Mouse (Mus musculus): Measurements from ENCODE around the gene Zfr2. TPM values are rescaled to one million over a fixed set of nuclear protein-coding genes. Genes with fewer than 3 reads are reported as not detected.
A peak's percentile ranks its signal among the peaks of the same experiment; 100 is the strongest.
"Not testable (repeated sequence)": the region's sequence is repeated elsewhere in the genome, so short reads cannot be mapped to it uniquely, and the experiment has no call there.

Zfr2 gene
- polyA plus RNA-seq, 1 experiment from 2014 or later = 4.1 TPM

DNA sequence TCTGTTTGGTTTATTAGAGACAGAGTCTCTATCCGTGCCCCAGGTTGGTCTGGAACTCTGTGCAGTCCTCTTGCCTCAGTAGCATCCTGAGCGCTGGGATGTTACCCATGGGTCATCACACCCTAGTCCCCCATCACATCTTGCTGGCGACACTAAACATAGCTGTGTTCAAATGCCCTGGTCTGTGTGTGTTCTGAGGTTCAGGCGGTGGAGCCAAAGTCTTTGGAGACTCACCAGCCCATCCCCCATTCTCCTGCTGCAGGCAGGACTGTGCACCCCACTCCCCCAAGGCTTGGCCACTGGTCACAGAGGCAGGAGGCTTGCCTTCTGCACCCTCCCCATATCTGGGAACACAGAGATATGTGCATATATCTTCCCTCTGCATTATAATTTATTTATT, 28.8 kb upstream of the Zfr2 start:
- peak overlapping the region; percentile 96 for H3K27ac ChIP-seq (replicated peaks)
- no peak overlapping the region for H3K4me2 ChIP-seq
- H3K27me3 ChIP-seq (replicated peaks) = no peaks in the 10 kb centered on the region
- no peak for ATAC-seq (ENCODE audit: extremely low read depth, insufficient number of reproducible peaks, low FRiP score, low TSS enrichment)
- peaks cover 51% of the 10 kb centered on the region for H3K4me1 ChIP-seq
- H3K9me3 ChIP-seq = no peaks in the 10 kb centered on the region
- no peak overlapping the region for H3K9ac ChIP-seq
- 61% methylated on average over 4 of the region's 4 CpGs for whole genome bisulfite sequencing
- H3K4me3 ChIP-seq = no peak overlapping the region
- no peaks in the 10 kb centered on the region for H3K36me3 ChIP-seq

DNA sequence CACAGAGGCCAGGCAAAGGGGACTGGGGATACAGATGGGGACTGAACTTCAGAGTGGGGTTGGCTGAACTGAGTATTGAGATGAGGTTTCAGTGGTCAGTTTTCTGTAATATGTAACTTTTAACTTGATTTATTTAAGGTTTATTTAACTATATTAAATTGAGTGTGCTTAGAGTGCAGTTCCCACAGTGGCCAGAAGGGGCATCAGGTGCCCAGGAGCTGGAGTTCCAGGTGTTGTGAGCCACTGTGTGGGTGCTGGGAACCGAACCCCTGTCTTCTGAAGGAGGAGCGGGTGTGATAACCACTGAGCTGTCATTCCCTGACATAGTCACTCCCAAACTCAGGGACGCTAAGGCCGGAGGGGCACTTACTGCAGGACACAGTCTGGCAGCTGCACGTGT, 22.8 kb upstream of the Zfr2 start:
- ATAC-seq (ENCODE audit: extremely low read depth, insufficient number of reproducible peaks, low FRiP score, low TSS enrichment) = no peak
- Histone ChIP-seq H3K36me3 (no peaks in the 10 kb centered on the region), H3K4me3 (no peak overlapping the region), H3K9me3 (peaks cover 5% of the 10 kb centered on the region; the same call in 1 of the 2 replicates), H3K4me2 (no peak overlapping the region), H3K27ac (replicated peaks) (no peak overlapping the region), H3K27me3 (replicated peaks) (no peaks in the 10 kb centered on the region; the same call in 1 of the 2 replicates), H3K9ac (no peak overlapping the region), H3K4me1 (no peaks in the 10 kb centered on the region)
- WGBS = 91% methylated on average over 5 of the region's 5 CpGs

DNA sequence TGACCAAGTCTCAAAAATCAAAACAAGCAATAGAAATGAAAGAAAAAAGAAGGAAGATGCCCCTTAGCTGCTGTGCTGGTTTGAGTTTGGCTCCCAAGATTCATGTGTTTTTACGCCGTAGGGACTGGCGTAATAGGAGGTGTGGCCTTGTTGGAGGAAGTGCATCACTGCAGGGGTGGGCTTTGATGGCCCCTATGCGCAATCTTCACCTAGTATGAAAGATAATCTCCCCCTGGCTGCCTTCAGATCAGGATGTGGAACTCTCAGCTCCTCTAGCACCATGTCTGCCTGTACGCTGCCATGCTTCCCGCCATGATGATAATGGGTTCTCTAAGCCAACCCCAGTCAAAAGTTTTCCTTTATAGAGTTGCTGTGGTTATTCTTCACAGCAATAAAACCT, 16.7 kb upstream of the Zfr2 start:
- no peak overlapping the region for H3K4me2 ChIP-seq

DNA sequence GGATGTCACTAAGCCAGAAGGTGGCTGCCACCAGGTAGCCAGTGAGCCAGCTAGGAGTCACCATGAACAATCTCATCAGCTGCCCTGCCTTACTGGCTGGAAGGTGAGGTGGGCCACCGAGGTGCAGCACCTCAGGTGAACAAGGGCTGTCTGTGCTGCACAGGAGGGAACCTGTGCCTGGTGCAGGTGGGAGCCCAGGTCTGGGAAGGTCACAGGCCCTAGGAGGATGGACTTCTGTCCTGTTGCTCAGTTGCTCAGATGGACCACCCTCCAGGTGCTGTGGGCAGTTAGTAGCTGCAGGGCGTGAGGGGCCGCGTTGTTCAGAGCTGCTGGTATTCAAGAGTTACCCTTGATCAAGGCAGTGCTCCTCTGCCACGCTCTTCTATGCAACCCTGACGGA, 16.1 kb upstream of the Zfr2 start:
- Histone ChIP-seq H3K9ac (no peak overlapping the region), H3K9me3 (peaks cover 5% of the 10 kb centered on the region; the same call in 1 of the 2 replicates), H3K27ac (replicated peaks) (no peak overlapping the region), H3K4me1 (no peaks in the 10 kb centered on the region), H3K27me3 (replicated peaks) (peaks cover 21% of the 10 kb centered on the region), H3K4me3 (no peak overlapping the region), H3K4me2 (no peak overlapping the region), H3K36me3 (no peaks in the 10 kb centered on the region)
- 79% methylated on average over 6 of the region's 6 CpGs for WGBS
- ATAC-seq (ENCODE audit: extremely low read depth, insufficient number of reproducible peaks, low FRiP score, low TSS enrichment) = no peak

More for the DNA sequence above, 16.7 kb upstream of the Zfr2 start:
- no peaks in the 10 kb centered on the region for H3K4me1 ChIP-seq
- H3K9me3 ChIP-seq = peaks cover 5% of the 10 kb centered on the region; the same call in 1 of the 2 replicates
- H3K36me3 ChIP-seq = no peaks in the 10 kb centered on the region
- H3K27me3 ChIP-seq (replicated peaks) = peaks cover 21% of the 10 kb centered on the region
- H3K4me3 ChIP-seq = no peak overlapping the region
- no peak overlapping the region for H3K9ac ChIP-seq
- no peak for ATAC-seq (ENCODE audit: extremely low read depth, insufficient number of reproducible peaks, low FRiP score, low TSS enrichment)
- WGBS = 77% methylated on average over 6 of the region's 6 CpGs
- H3K27ac ChIP-seq (replicated peaks) = no peak overlapping the region

DNA sequence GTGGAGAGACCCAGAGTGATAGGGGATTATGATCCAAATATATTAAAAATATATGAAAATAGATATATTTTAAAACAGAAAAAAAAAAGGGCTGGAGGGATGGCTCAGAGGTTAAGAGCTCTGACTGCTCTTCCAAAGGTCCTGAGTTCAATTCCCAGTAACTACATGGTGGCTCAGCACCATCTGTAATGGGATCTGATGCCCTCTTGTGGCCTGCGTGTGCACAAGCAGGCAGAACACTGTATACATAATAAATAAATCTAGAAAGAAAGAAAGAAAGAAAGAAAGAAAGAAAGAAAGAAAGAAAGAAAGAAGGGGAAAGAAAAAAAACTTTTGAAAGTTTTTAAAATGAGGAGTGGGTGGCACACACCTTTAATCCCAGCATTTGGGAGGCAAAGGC, 15.7 kb upstream of the Zfr2 start:
- H3K27ac ChIP-seq (replicated peaks); H3K4me3 ChIP-seq; H3K9ac ChIP-seq; ATAC-seq (ENCODE audit: extremely low read depth, insufficient number of reproducible peaks, low FRiP score, low TSS enrichment); H3K4me2 ChIP-seq; H3K36me3 ChIP-seq; H3K9me3 ChIP-seq; H3K4me1 ChIP-seq: not testable (repeated sequence)
- peaks cover 21% of the 10 kb centered on the region for H3K27me3 ChIP-seq (replicated peaks)
- WGBS = 19% methylated on average over 1 of the region's 1 CpGs

DNA sequence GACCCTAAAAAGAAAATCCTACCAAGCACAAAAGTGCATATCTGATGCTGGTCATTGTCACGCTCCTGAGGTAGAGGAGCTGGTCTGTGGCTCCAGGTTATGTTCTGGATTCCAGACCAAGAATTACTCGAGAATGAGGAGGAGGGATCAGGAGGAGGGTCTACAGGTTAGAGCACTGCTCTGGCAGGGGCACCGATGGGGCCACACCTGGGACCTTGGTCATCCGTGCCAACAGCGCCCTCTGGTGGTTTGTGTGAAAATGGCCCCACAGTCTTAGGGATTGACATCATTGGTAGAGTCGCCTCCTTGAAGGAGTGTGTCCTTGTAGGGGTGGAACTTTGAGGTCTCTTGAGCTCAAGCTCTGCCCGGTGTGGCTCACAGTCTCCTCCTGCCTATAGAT, 15.0 kb upstream of the Zfr2 start:
- H3K9me3 ChIP-seq = no peaks in the 10 kb centered on the region
- no peaks in the 10 kb centered on the region for H3K36me3 ChIP-seq
- H3K27ac ChIP-seq (replicated peaks) = no peak overlapping the region
- H3K27me3 ChIP-seq (replicated peaks) = peaks cover 21% of the 10 kb centered on the region
- 27% methylated on average over 7 of the region's 7 CpGs for WGBS
- no peaks in the 10 kb centered on the region for H3K4me1 ChIP-seq
- no peak for ATAC-seq (ENCODE audit: extremely low read depth, insufficient number of reproducible peaks, low FRiP score, low TSS enrichment)
- no peak overlapping the region for H3K9ac ChIP-seq
- no peak overlapping the region for H3K4me3 ChIP-seq
- H3K4me2 ChIP-seq = no peak overlapping the region

DNA sequence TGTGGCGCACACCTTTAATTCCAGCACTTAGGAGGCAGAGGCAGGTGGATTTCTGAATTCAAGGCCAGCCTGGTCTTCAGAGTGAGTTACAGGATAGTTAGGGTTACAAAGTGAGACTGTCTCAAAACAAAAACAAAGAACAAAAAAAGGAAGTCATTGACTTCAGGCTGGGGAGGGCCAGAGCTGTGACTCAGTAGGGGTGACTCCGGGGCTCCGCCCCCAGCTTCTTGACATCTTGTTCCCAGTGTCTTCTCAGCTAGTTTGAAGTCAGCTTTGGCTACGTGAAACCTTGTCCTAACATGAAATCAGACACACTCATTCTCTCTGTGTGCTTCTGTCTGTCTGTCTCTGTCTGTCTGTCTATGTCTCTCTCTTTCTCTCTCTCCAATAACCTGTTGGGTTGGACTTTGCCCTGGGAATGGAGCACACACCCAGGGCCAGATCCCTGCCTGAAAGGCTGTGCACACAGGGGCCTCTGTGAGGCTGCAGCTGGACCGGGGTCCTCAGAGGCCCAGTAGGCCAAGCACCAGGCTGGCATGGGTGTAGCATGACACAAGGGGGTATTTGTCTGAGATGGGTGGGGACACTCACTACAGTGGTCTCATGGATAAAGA, 11.4 kb upstream of the Zfr2 start:
- Histone ChIP-seq H3K27me3 (replicated peaks) (peaks cover 24% of the 10 kb centered on the region), H3K4me2 (no peak overlapping the region), H3K27ac (replicated peaks) (no peak overlapping the region), H3K9ac (no peak overlapping the region), H3K4me3 (no peak overlapping the region), H3K36me3 (no peaks in the 10 kb centered on the region), H3K9me3 (no peaks in the 10 kb centered on the region), H3K4me1 (no peaks in the 10 kb centered on the region)
- no peak for ATAC-seq (ENCODE audit: extremely low read depth, insufficient number of reproducible peaks, low FRiP score, low TSS enrichment)
- 86% methylated on average over 5 of the region's 5 CpGs for WGBS

DNA sequence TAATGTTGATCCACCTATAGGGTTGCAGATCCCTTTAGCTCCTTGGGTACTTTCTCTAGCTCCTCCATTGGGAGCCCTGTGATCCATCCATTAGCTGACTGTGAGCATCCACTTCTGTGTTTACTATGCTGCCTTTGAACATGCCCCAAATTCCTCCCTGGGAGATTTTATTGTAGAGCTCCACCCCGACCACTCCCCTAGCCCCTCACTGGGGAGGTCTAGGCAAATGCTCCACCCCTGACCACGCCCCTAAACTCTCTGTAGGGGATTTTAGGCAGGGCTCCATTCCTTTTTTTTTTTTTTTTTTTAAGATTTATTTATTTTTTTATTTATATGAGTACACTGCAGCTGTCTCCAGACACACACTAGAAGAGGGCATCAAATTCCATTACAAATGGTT, 9.2 kb upstream of the Zfr2 start:
- ATAC-seq (ENCODE audit: extremely low read depth, insufficient number of reproducible peaks, low FRiP score, low TSS enrichment); H3K4me3 ChIP-seq; H3K4me1 ChIP-seq; H3K36me3 ChIP-seq; H3K27ac ChIP-seq (replicated peaks); H3K9me3 ChIP-seq; H3K4me2 ChIP-seq; H3K9ac ChIP-seq: not testable (repeated sequence)
- peaks cover 27% of the 10 kb centered on the region for H3K27me3 ChIP-seq (replicated peaks)
- WGBS = 60% methylated on average over 2 of the region's 2 CpGs

DNA sequence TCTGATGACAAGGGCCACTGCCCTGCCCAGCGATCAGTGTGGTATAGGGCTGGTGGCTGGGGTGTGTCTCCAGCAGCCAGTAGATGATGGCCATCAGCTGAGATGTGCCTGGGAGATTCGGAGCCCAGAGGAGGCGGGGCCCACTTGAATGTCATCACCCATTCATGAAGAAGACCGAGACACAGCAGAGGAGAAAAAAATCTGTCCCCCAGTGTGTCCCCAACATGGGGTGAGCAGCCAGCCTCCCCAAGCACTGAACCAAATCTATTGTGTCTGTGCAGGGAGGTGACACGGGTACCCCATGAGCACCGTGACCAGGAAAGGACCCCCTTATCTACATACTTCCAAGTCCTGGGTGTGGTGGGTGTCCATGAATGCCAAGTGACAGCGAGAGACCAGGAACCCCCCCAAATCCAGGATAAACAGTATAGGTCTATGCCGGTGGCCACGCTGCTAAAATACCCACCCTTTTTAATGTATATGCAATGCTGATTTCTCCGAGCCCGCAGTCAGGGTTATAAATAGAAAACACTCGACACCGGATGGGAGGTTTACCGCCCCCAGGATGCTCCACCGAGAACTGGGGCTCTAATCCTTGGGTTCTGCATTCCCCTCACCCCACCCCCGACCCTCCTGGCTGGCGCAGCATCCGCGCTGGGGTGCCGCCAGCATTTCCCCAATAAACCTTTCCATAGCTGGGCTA, 3.1 kb upstream of the Zfr2 start:
- Histone ChIP-seq H3K4me3 (peak overlapping the region; percentile 37), H3K27me3 (replicated peaks) (peaks cover 46% of the 10 kb centered on the region), H3K4me1 (peaks cover 30% of the 10 kb centered on the region), H3K4me2 (peak overlapping the region; percentile 64), H3K27ac (replicated peaks) (no peak overlapping the region), H3K9ac (peak overlapping the region; percentile 69), H3K36me3 (no peaks in the 10 kb centered on the region; the same call in 1 of the 2 replicates), H3K9me3 (no peaks in the 10 kb centered on the region)
- WGBS = 9% methylated on average over 20 of the region's 20 CpGs
- no peak for ATAC-seq (ENCODE audit: extremely low read depth, insufficient number of reproducible peaks, low FRiP score, low TSS enrichment)

DNA sequence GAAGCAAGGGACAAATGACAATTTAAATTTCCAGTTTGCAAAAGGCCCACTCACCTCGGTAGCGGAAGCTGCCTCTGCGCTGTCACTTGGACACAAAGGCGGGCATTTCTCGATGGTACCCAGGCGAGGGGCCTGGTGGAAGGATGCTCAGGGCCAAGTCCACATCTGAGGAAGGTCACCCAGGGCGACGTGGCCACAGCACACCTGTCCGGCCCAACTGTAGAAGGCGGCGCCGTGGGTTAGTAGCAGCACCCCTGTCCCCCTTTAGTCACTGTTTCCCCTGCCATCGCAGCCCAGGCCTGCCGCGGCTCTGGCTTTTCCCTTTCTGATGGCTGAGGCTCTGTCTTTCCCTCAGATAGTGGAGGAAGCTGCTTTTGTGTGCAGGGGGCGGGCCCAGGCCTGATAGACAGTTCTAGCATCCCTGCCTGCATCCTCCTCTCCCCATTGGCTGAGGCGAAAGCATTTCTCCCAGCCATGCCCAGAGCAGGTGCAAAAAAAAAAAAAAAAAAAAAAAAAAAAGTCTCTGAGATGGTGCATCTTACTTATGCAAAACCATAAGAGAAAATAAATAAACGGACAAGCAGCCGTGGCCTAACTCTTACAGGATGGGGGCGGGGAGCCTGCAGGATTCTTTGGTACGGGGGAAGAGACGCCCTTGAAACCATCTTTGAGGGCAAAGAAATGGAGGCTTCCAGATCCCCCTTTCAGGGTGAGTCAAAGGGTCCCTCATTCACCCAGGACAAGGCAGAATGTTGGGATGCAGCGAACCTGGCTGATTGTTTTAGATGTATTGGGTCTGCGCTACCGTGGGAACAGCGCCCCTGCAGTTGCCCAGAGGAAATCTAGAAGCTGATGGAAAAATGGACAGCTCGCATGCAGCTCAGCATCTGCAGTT, 2.3 kb upstream of the Zfr2 start, which contains the start of gene Atcay:
Atcay (minus strand) TSS at position 396 of the 895 bp plus-strand sequence.
- peaks cover 30% of the 10 kb centered on the region for H3K4me1 ChIP-seq
- peak within 1 kb of the TSS; percentile 69 for H3K9ac ChIP-seq
- no peaks in the 10 kb centered on the region; the same call in 1 of the 2 replicates for H3K36me3 ChIP-seq
- H3K27me3 ChIP-seq (replicated peaks) = peaks cover 46% of the 10 kb centered on the region
- no peak for ATAC-seq (ENCODE audit: extremely low read depth, insufficient number of reproducible peaks, low FRiP score, low TSS enrichment)
- peak within 1 kb of the TSS; percentile 37 for H3K4me3 ChIP-seq
- no peaks in the 10 kb centered on the region for H3K9me3 ChIP-seq
- H3K4me2 ChIP-seq = peak within 1 kb of the TSS; percentile 64
- no peak within 1 kb of the TSS for H3K27ac ChIP-seq (replicated peaks)
- WGBS = 10% methylated on average over 27 of the region's 27 CpGs

DNA sequence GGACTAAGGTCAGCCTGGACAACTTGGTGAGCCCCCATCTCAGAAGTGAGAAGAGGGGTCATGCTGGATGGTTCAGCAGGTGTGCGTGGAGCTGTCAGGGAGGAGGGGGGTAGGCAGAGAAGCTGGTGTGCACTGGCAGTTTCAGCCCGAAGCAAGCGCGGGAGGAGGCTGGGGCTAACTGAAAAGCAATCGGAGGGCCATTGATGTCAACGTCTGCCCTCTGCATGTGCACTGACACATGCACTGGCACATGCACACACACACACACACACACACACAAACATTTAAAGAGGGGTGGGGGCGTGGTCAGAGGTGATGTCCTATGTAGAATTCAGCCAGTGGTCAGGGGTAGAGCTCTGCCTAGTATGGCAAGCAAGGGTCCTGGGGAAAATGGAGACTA, 1.5 kb upstream of the Zfr2 start:
- H3K4me3 ChIP-seq = no peak overlapping the region
- H3K9ac ChIP-seq = no peak overlapping the region
- 55% methylated on average over 7 of the region's 7 CpGs for WGBS
- no peak for ATAC-seq (ENCODE audit: extremely low read depth, insufficient number of reproducible peaks, low FRiP score, low TSS enrichment)
- H3K9me3 ChIP-seq = no peaks in the 10 kb centered on the region
- no peak overlapping the region for H3K27ac ChIP-seq (replicated peaks)
- no peaks in the 10 kb centered on the region; the same call in 1 of the 2 replicates for H3K36me3 ChIP-seq
- H3K27me3 ChIP-seq (replicated peaks) = peaks cover 50% of the 10 kb centered on the region
- no peak overlapping the region for H3K4me2 ChIP-seq
- peaks cover 30% of the 10 kb centered on the region for H3K4me1 ChIP-seq
